Mouse (Mus musculus): Measurements from ENCODE around the gene Rufy2. TPM values are rescaled to one million over a fixed set of nuclear protein-coding genes. Genes with fewer than 3 reads are reported as not detected.

Gene Rufy2
- total RNA-seq, 2 experiments from 2014 or later: 79.6 to 103 TPM

Other genes starting within 250 kb of the Rufy2 start
- 10 to 100 TPM; 41.4 to 70.6 TPM for gene Ccar1, start 187.9 kb upstream of the Rufy2 start, total RNA-seq (2021)
- gene Tet1, start 71.2 kb upstream of the Rufy2 start, total RNA-seq (2021): 10 to 100 TPM; 20.4 to 22.1 TPM
- 10 to 100 TPM; 35.4 to 45.1 TPM for gene Slc25a16, start 59.6 kb upstream of the Rufy2 start, total RNA-seq (2021)
- 1 to 10 TPM; 1.5 to 2.7 TPM for gene Dna2, start 33.2 kb upstream of the Rufy2 start, total RNA-seq (2021)
- gene Hnrnph3, start 44.0 kb downstream of the Rufy2 start, total RNA-seq (2021): 10 to 100 TPM; 36.1 to 65.0 TPM
- gene Pbld2, start 44.1 kb downstream of the Rufy2 start, total RNA-seq (2021): 1 to 10 TPM; 1.7 TPM
- under 1 TPM; 0.35 to 0.41 TPM for gene Pbld1, start 79.9 kb downstream of the Rufy2 start, total RNA-seq (2021)
- gene Atoh7, start 119.4 kb downstream of the Rufy2 start, total RNA-seq (2021): 1 to 10 TPM; 3.1 to 4.6 TPM
- gene Mypn, start 223.7 kb downstream of the Rufy2 start, total RNA-seq (2021): 1 to 10 TPM; 2.9 to 5.0 TPM